Mouse (Mus musculus) neutrophil, adult 65 days (primary cell): ENCODE data around the gene Pclaf. TPM values are rescaled to one million over a fixed set of nuclear protein-coding genes. Genes with fewer than 3 reads are reported as not detected.

Experiments used
- total RNA-seq: library from RNA; stranded (reverse); gene quantifications from 2 replicates; pipeline ENCODE4 v1.2.4, GENCODE M21; 2023

Pclaf gene
- total RNA-seq = 82.6 and 100 TPM in 2 replicates

GRCm38 (mm10) chr9:65890143-65890628, at the start of gene Pclaf:
TSS of gene Pclaf (plus strand) at chr9:65890237.

DNA sequence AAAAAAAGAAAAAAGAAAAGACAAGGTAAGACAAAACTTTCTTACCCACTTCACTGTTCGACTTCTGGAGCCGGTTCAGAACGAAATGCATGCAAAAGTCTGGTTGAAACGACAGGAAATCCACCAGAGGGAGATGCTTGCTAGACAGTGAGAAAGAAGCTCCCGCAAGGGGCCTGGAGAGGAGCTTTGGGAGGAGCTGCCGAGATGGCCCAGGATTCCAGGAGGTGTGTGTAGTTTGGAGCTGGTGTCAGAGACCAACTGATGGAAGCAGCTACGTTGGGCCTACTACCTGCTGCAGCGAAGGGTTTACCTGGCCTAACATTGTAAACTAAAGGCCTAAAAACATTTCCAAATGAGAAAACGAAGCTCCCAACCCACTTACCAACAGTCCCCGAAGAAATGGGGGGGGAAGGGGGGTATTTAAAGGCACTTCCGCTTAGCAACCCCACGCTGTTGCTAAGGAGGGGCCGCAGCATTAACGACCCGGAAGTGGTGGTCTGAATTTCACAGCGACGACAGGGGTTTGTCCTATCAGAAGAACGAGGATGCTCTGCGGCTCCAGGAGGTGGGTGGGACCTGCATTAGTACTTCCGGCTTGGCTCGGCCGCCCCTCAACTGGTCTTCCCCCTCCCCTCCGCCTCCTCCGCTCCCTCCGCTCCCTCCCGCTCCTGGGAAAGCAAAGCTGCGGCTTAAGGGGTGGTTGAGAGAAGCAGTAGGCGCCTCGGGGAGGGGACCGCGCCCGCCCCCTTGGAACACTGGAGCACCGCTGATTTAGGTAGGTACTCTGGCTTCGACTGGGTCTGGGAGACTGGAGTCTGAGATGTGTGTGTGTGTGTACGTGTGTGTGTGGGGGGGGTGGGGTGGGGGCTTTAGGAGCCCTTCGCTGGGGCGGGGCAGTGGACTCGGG, 18.6 kb downstream of the Pclaf start, which contains the start of the genes Trip4 and Csnk1g1:
Gene Trip4 (minus strand): TSS at position 401 of the 907 bp plus-strand sequence.
Gene Csnk1g1 (plus strand): TSS at position 531 of the 907 bp plus-strand sequence.

Other genes with a start within 250 kb of the Pclaf start
- gene Oaz2, start 222.2 kb upstream of the Pclaf start, total RNA-seq = 71.0 and 75.2 TPM in 2 replicates
- gene Zfp609, start 62.7 kb upstream of the Pclaf start, total RNA-seq = 22.7 and 24.6 TPM in 2 replicates
- gene Trip4, start 18.6 kb downstream of the Pclaf start, total RNA-seq = 26.5 and 27.5 TPM in 2 replicates
- 45.7 and 59.8 TPM in 2 replicates for gene Csnk1g1, start 18.7 kb downstream of the Pclaf start, total RNA-seq
- 129 and 167 TPM in 2 replicates for gene Ppib, start 170.0 kb downstream of the Pclaf start, total RNA-seq
- not detected in 2 replicates for gene Snx22, start 179.5 kb downstream of the Pclaf start, total RNA-seq
- 60.4 and 73.1 TPM in 2 replicates for gene Snx1, start 236.3 kb downstream of the Pclaf start, total RNA-seq
- gene Ciao2a, start 236.4 kb downstream of the Pclaf start, total RNA-seq = 62.4 and 65.4 TPM in 2 replicates